Mouse (Mus musculus) lung, embryonic 14.5 days (tissue): ENCODE data around the gene Ttc41. TPM values are rescaled to one million over a fixed set of nuclear protein-coding genes. Genes with fewer than 3 reads are reported as not detected.

ENCODE experiments used
- ATAC-seq: fragments of 200-750 bp; cut with Nextera tagmentation; 2 replicates; pipeline ENCODE4 v1.8.0; 2017; ENCODE audit warnings: mild to moderate bottlenecking, moderate TSS enrichment, moderate library complexity; ENCODE audit not compliant: insufficient read depth
- DNase-seq: peaks from one replicate; pipeline ENCODE4 v3.0.0-alpha.2; 2015
- H3K27ac ChIP-seq: fragments of 300-500 bp; sonication (generic); 2 replicates; pipeline ENCODE4 v1.5.1; 2014; ENCODE audit warnings: low read depth, mild to moderate bottlenecking, moderate library complexity
- H3K27me3 ChIP-seq: fragments of 300-500 bp; sonication (generic); 2 replicates; pipeline ENCODE4 v1.6.1; 2014; ENCODE audit warnings: low read length, control low read depth; ENCODE audit not compliant: insufficient read depth
- H3K36me3 ChIP-seq: fragments of 300-500 bp; sonication (generic); 2 replicates; pipeline ENCODE4 v1.6.1; 2014; ENCODE audit warnings: control low read depth; ENCODE audit not compliant: insufficient read depth
- H3K4me1 ChIP-seq: fragments of 300-500 bp; sonication (generic); 2 replicates; pipeline ENCODE4 v1.6.1; 2014; ENCODE audit warnings: antibody characterized with exemption, control low read depth; ENCODE audit not compliant: insufficient read depth
- H3K4me2 ChIP-seq: fragments of 300-500 bp; sonication (generic); 2 replicates; pipeline ENCODE4 v1.6.1; 2014; ENCODE audit warnings: mild to moderate bottlenecking
- H3K4me3 ChIP-seq: fragments of 300-500 bp; sonication (generic); 2 replicates; pipeline ENCODE4 v1.5.1; 2014; ENCODE audit warnings: low read depth, low read length
- H3K9ac ChIP-seq: fragments of 300-500 bp; sonication (generic); 2 replicates; pipeline ENCODE4 v1.6.1; 2014
- H3K9me3 ChIP-seq: fragments of 300-500 bp; sonication (generic); 2 replicates; pipeline ENCODE4 v1.6.1; 2016; ENCODE audit warnings: low read depth, low read length, control low read depth
- CTCF ChIP-seq: IDR thresholded peaks from 2 replicates; pipeline ENCODE4 v1.5.1; 2016; ENCODE audit warnings: antibody characterized with exemption, low read depth
- WGBS: fragments of 180-500 bp; shearing (Covaris S2); extraction: QIAGEN DNeasy Blood & Tissue Kit; methylation state at CpG from one replicate; pipeline ENCODE4 v1.1.7; 2014; 5-methylcytosine and 5-hydroxymethylcytosine counted together
- polyA plus RNA-seq: library from polyadenylated mRNA; unstranded; fragments of >200 nt; fragmentation: Nextera tagmentation; extraction: Ambion mirVana; gene quantifications from 2 replicates; pipeline ENCODE4 v1.2.1, GENCODE M21; 2014

Ttc41 gene
- polyA plus RNA-seq, 1 experiment from 2014 or later = 2.0 TPM

GRCm38 (mm10) chr10:86783561-86783960, 78.0 kb downstream of the Ttc41 start:
- 69% methylated on average over 5 of the region's 5 CpGs for WGBS
- H3K27ac ChIP-seq = no peak overlapping the region
- no peak overlapping the region for H3K4me2 ChIP-seq
- peaks cover 4% of the 10 kb centered on the region; the same call in 1 of the 2 replicates for H3K4me1 ChIP-seq
- no peaks in the 10 kb centered on the region for H3K27me3 ChIP-seq
- ATAC-seq (no peak), DNase-seq (no peak)
- no peaks in the 10 kb centered on the region for H3K9me3 ChIP-seq
- H3K9ac ChIP-seq = no peak overlapping the region
- H3K36me3 ChIP-seq = no peaks in the 10 kb centered on the region
- TF ChIP-seq CTCF = no peak
- H3K4me3 ChIP-seq = no peak overlapping the region

GRCm38 (mm10) chr10:86784126-86784675, 78.6 kb downstream of the Ttc41 start:
- TF ChIP-seq CTCF = no peak
- DNase-seq = no peak
- Histone ChIP-seq H3K4me2 (no peak overlapping the region), H3K4me3 (no peak overlapping the region), H3K4me1 (peaks cover 4% of the 10 kb centered on the region; the same call in 1 of the 2 replicates), H3K27me3 (no peaks in the 10 kb centered on the region), H3K36me3 (no peaks in the 10 kb centered on the region), H3K9me3 (no peaks in the 10 kb centered on the region), H3K9ac (no peak overlapping the region), H3K27ac (no peak overlapping the region)
- 75% methylated on average over 5 of the region's 5 CpGs for WGBS
- no peak for ATAC-seq

GRCm38 (mm10) chr10:86785396-86785795, 79.8 kb downstream of the Ttc41 start:
- Histone ChIP-seq H3K9ac (no peak overlapping the region), H3K4me3 (no peak overlapping the region), H3K4me2 (no peak overlapping the region), H3K36me3 (no peaks in the 10 kb centered on the region), H3K9me3 (no peaks in the 10 kb centered on the region), H3K4me1 (no peaks in the 10 kb centered on the region), H3K27me3 (no peaks in the 10 kb centered on the region), H3K27ac (no peak overlapping the region)
- no peak for ATAC-seq
- 68% methylated on average over 2 of the region's 2 CpGs for WGBS
- no peak for DNase-seq
- no peak for TF ChIP-seq CTCF

- no peaks in the 10 kb centered on the region for H3K9me3 ChIP-seq
- TF ChIP-seq CTCF = no peak
- no peak overlapping the region for H3K9ac ChIP-seq
- H3K4me2 ChIP-seq = no peak overlapping the region
- no peak for DNase-seq
- ATAC-seq = no peak
- no peak overlapping the region for H3K4me3 ChIP-seq
- no peaks in the 10 kb centered on the region for H3K27me3 ChIP-seq
- WGBS = 90% methylated on average over 5 of the region's 5 CpGs
- H3K4me1 ChIP-seq = no peaks in the 10 kb centered on the region
- no peak overlapping the region for H3K27ac ChIP-seq
- H3K36me3 ChIP-seq = no peaks in the 10 kb centered on the region
These were observed 80.5 kb downstream of the Ttc41 start for GRCm38 (mm10) chr10:86786083-86786482.

- Histone ChIP-seq H3K27me3 (no peaks in the 10 kb centered on the region), H3K9me3 (no peaks in the 10 kb centered on the region), H3K27ac (no peak overlapping the region), H3K9ac (no peak overlapping the region), H3K36me3 (no peaks in the 10 kb centered on the region), H3K4me2 (no peak overlapping the region), H3K4me3 (no peak overlapping the region), H3K4me1 (no peaks in the 10 kb centered on the region)
- WGBS = 33% methylated on average over 5 of the region's 5 CpGs
- no peak for DNase-seq
- TF ChIP-seq CTCF = no peak
- no peak for ATAC-seq
These were observed 82.6 kb downstream of the Ttc41 start for GRCm38 (mm10) chr10:86788193-86788592.

- H3K4me1 ChIP-seq = no peaks in the 10 kb centered on the region
- H3K4me3 ChIP-seq = no peak overlapping the region
- no peak overlapping the region for H3K27ac ChIP-seq
- TF ChIP-seq CTCF = no peak
- ATAC-seq = no peak
- no peak overlapping the region for H3K9ac ChIP-seq
- DNase-seq = no peak
- H3K36me3 ChIP-seq = no peaks in the 10 kb centered on the region
- no peaks in the 10 kb centered on the region for H3K27me3 ChIP-seq
- no peaks in the 10 kb centered on the region for H3K9me3 ChIP-seq
- WGBS = 78% methylated on average over 7 of the region's 7 CpGs
- H3K4me2 ChIP-seq = no peak overlapping the region
These were observed 83.6 kb downstream of the Ttc41 start for GRCm38 (mm10) chr10:86789146-86789672.

- no peak for ATAC-seq
- no peaks in the 10 kb centered on the region for H3K4me1 ChIP-seq
These were observed 86.0 kb downstream of the Ttc41 start for GRCm38 (mm10) chr10:86791507-86792184.

More at GRCm38 (mm10) chr10:86791507-86792184, 86.0 kb downstream of the Ttc41 start:
- Histone ChIP-seq H3K9me3 (no peaks in the 10 kb centered on the region), H3K27ac (no peak overlapping the region), H3K36me3 (no peaks in the 10 kb centered on the region), H3K9ac (no peak overlapping the region), H3K4me3 (no peak overlapping the region), H3K27me3 (no peaks in the 10 kb centered on the region), H3K4me2 (0 out of 2 replicates have a peak overlapping the region, but pooled peaks have one; percentile 20)
- WGBS = 44% methylated on average over 7 of the region's 7 CpGs
- no peak for DNase-seq
- TF ChIP-seq CTCF = no peak
